Comparison of ENCODE assay signal across 22 mouse cellular contexts in genomic region chr7:137421236-137421635, GRCm38 (mm10).
"Had no signal": no experiment of that assay in that cellular context is flagged by ENCODE, and none has a peak within 500 bp of the region (broad histone marks: within the 10 kb centered on the region; RNA-seq: fewer than 3 reads in every experiment).

No protein-coding gene starts in this region.

- DNase-seq: heart, adult 2 months; heart, postnatal 10 days; heart, postnatal 14 days; heart, postnatal 36 days; heart, postnatal 4 days; kidney, adult 11 months; kidney, adult 18-20 months; kidney, adult 2 months; kidney, adult 8-10 months; kidney, adult 9 months; kidney, postnatal 10 days; kidney, postnatal 14 days; kidney, postnatal 25 days; kidney, postnatal 36 days; kidney, postnatal 4 days; layer of hippocampus, postnatal 36 days had no signal

- ATAC-seq: hindbrain, embryonic 16.5 days; hindbrain, postnatal 0 days; inflammation-experienced regulatory T-cells, adult 6 months; intestine, embryonic 15.5 days; intestine, embryonic 16.5 days; intestine, postnatal 0 days had no signal
